Comparison of ENCODE assay signal across 9 mouse cellular contexts in the genomic region with DNA sequence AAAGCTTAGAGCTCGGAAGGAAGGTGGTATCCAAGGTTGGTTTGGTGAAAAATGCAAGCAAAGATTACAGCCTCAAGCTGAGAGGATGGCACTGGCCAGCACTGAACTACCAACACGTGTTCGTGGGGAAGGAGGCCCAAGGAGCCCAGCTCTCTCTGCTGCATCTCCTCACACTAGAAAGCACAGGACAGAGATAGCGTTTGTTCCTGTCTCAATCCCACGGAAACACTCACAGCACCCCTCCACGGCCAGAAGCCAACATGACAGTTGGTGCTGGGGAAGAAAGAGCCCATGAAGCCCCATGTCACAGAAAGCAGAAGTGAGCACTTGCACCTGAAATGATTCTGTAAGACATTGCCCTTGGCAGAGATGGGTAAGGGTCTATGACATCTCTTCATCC. TPM values are rescaled to one million over a fixed set of nuclear protein-coding genes. Genes with fewer than 3 reads are reported as not detected.
DNase-seq lines count a peak whose midpoint lies in the region; ATAC-seq and TF ChIP-seq lines count a peak whose summit lies in the region.
"Had no signal": no experiment of that assay in that cellular context is flagged by ENCODE, and none has a peak within 500 bp of the region (broad histone marks: within the 10 kb centered on the region; RNA-seq: fewer than 3 reads in every experiment).

No protein-coding gene starts in this region.

- H3K27ac ChIP-seq in embryonic facial prominence, embryonic 13.5 days = no peak overlapping the region
- H3K27ac ChIP-seq in embryonic facial prominence, embryonic 10.5 days (replicated peaks) = no peak overlapping the region
- H3K27ac ChIP-seq in liver, postnatal 0 days (ENCODE audit: low read depth) = peak overlapping the region; percentile 57

- peaks cover 21% of the 10 kb centered on the region for H3K36me3 ChIP-seq in embryonic facial prominence, embryonic 13.5 days
- H3K36me3 ChIP-seq in embryonic facial prominence, embryonic 10.5 days (replicated peaks) = peaks cover 50% of the 10 kb centered on the region
- peaks cover 25% of the 10 kb centered on the region for H3K36me3 ChIP-seq in liver, postnatal 0 days (replicated peaks; ENCODE audit: insufficient read depth, low read length)

- peaks cover 19% of the 10 kb centered on the region for H3K4me1 ChIP-seq in embryonic facial prominence, embryonic 13.5 days
- peaks cover 14% of the 10 kb centered on the region for H3K4me1 ChIP-seq in embryonic facial prominence, embryonic 10.5 days
- peaks cover 8% of the 10 kb centered on the region; the same call in 1 of the 2 replicates for H3K4me1 ChIP-seq in liver, postnatal 0 days (ENCODE audit: insufficient read depth)

- ATAC-seq in embryonic facial prominence, embryonic 13.5 days (ENCODE audit: insufficient number of reproducible peaks, insufficient read depth, low FRiP score, low TSS enrichment, low read depth) = no peak
- peak; percentile 47; the same call in 1 of the 2 replicates for ATAC-seq in liver, postnatal 0 days
- ATAC-seq in inflammation-experienced regulatory T-cells, adult 6 months = no peak

- no peak for TF ChIP-seq EP300 in liver, postnatal 0 days (IDR thresholded peaks at IDR 0.05; ENCODE audit: low read depth)

- H3K4me2 ChIP-seq in embryonic facial prominence, embryonic 13.5 days = peak overlapping the region; percentile 30; the same call in 1 of the 2 replicates
- H3K4me2 ChIP-seq in liver, postnatal 0 days (ENCODE audit: low read depth, low read length) = peak overlapping the region; percentile 68

- no peak overlapping the region for H3K4me3 ChIP-seq in embryonic facial prominence, embryonic 13.5 days
- H3K4me3 ChIP-seq in embryonic facial prominence, embryonic 10.5 days = no peak overlapping the region
- peak overlapping the region; percentile 30 for H3K4me3 ChIP-seq in liver, postnatal 0 days (ENCODE audit: low read depth, low read length)

- H3K9me3 ChIP-seq in embryonic facial prominence, embryonic 13.5 days = no peaks in the 10 kb centered on the region
- H3K9me3 ChIP-seq in embryonic facial prominence, embryonic 10.5 days = no peaks in the 10 kb centered on the region
- H3K9me3 ChIP-seq in liver, postnatal 0 days (ENCODE audit: low read length) = no peaks in the 10 kb centered on the region

- no peaks in the 10 kb centered on the region for H3K27me3 ChIP-seq in embryonic facial prominence, embryonic 13.5 days
- no peaks in the 10 kb centered on the region for H3K27me3 ChIP-seq in embryonic facial prominence, embryonic 10.5 days (replicated peaks; ENCODE audit: low read depth, poor library complexity, severe bottlenecking)
- no peaks in the 10 kb centered on the region for H3K27me3 ChIP-seq in liver, postnatal 0 days (ENCODE audit: insufficient read depth, low read length)

- WGBS in embryonic facial prominence, embryonic 13.5 days = 56% methylated on average over 6 of the region's 6 CpGs
- WGBS in embryonic facial prominence, embryonic 10.5 days = 56% methylated on average over 6 of the region's 6 CpGs
- WGBS in liver, postnatal 0 days (ENCODE audit: insufficient replicate concordance) = 22% methylated on average over 6 of the region's 6 CpGs

- H3K9ac ChIP-seq in embryonic facial prominence, embryonic 13.5 days = no peak overlapping the region
- peak overlapping the region; percentile 39; the same call in 1 of the 2 replicates for H3K9ac ChIP-seq in liver, postnatal 0 days (replicated peaks)

- peak; percentile 47 for TF ChIP-seq CTCF in liver, postnatal 0 days (IDR thresholded peaks at IDR 0.05; ENCODE audit: low read depth)

- DNase-seq in embryonic facial prominence, embryonic 10.5 days (ENCODE audit: low spot score) = no peak
- peak; percentile 83 for DNase-seq in 416B (ENCODE audit: low read depth)
- DNase-seq in cerebellum, postnatal 14 days = peak; percentile 86 to 89
- peak; percentile 45 for DNase-seq in liver, postnatal 0 days
- DNase-seq in right cerebral cortex, adult 2 months (ENCODE audit: low spot score in 2 of 2) = no peak
- DNase-seq in urinary bladder, adult 18-20 months (ENCODE audit: low spot score in 2 of 2) = no peak
- DNase-seq: gastrocnemius, postnatal 10 days had no signal

RNA-seq across cellular contexts. Expression of gene Muc13, which starts 37.4 kb away (rescaled TPM):
- 0.11 and 2.1 TPM in 2 replicates for polyA plus RNA-seq in embryonic facial prominence, embryonic 13.5 days (2015; fragmentation: Nextera tagmentation; extraction: Ambion mirVana)
- 0.10 and 0.14 TPM in 2 replicates for polyA plus RNA-seq in embryonic facial prominence, embryonic 10.5 days (2016; fragmentation: Nextera tagmentation; extraction: Ambion mirVana)
- polyA plus RNA-seq in liver, postnatal 0 days (2015; fragmentation: Nextera tagmentation; extraction: Ambion mirVana) = 1.2 TPM in 2 replicates
- under 1 TPM in 1 of 3 experiments, not detected in 2; 0.78 TPM for polyA plus RNA-seq in inflammation-experienced regulatory T-cells, adult 6 months (2017; shearing (Covaris generic))

Comparison
In these comparisons a context has a peak if more than half of its experiments do, and no peak if none do; other contexts are left out.
1. DNase-seq: peak in 416B (single experiment), cerebellum, postnatal 14 days (2 of 2) and liver, postnatal 0 days (single experiment); none in embryonic facial prominence, embryonic 10.5 days (single experiment), right cerebral cortex, adult 2 months (0 of 2) and urinary bladder, adult 18-20 months (0 of 2).